Mouse (Mus musculus) liver, embryonic 12.5 days (tissue): ENCODE results near the gene Cpsf7. TPM values are rescaled to one million over a fixed set of nuclear protein-coding genes. Genes with fewer than 3 reads are reported as not detected.
"Not testable (repeated sequence)": the region's sequence is repeated elsewhere in the genome, so short reads cannot be mapped to it uniquely, and the experiment has no call there.

ENCODE experiments used
- ATAC-seq: fragments of 200-750 bp; cut with Nextera tagmentation; 2 replicates; pipeline ENCODE4 v1.8.0; 2017; ENCODE audit warnings: moderate number of reproducible peaks, mild to moderate bottlenecking, moderate library complexity
- H3K27ac ChIP-seq: fragments of 300-500 bp; sonication (generic); 2 replicates; pipeline ENCODE4 v1.5.1; 2016; ENCODE audit warnings: mild to moderate bottlenecking
- H3K27me3 ChIP-seq: fragments of 300-500 bp; sonication (generic); replicated peaks from 2 replicates; pipeline ENCODE4 v1.6.1; 2016; ENCODE audit warnings: mild to moderate bottlenecking, moderate library complexity
- H3K36me3 ChIP-seq: fragments of 300-500 bp; sonication (generic); 2 replicates; pipeline ENCODE4 v1.6.1; 2016; ENCODE audit warnings: mild to moderate bottlenecking, moderate library complexity
- H3K4me1 ChIP-seq: fragments of 300-500 bp; sonication (generic); 2 replicates; pipeline ENCODE4 v1.6.1; 2016
- H3K4me2 ChIP-seq: fragments of 300-500 bp; sonication (generic); 2 replicates; pipeline ENCODE4 v1.6.1; 2016; ENCODE audit warnings: mild to moderate bottlenecking, moderate library complexity
- H3K4me3 ChIP-seq: fragments of 300-500 bp; sonication (generic); 2 replicates; pipeline ENCODE4 v1.5.1; 2016; ENCODE audit warnings: mild to moderate bottlenecking, moderate library complexity
- H3K9ac ChIP-seq: fragments of 300-500 bp; sonication (generic); 2 replicates; pipeline ENCODE4 v1.6.1; 2016; ENCODE audit warnings: mild to moderate bottlenecking, moderate library complexity
- H3K9me3 ChIP-seq: fragments of 300-500 bp; sonication (generic); replicated peaks from 2 replicates; pipeline ENCODE4 v1.6.1; 2016; ENCODE audit warnings: mild to moderate bottlenecking, moderate library complexity
- WGBS: fragments of 180-500 bp; shearing (Covaris S2); methylation state at CpG from one replicate; pipeline ENCODE4 v1.1.7; 2016; ENCODE audit not compliant: insufficient replicate concordance; 5-methylcytosine and 5-hydroxymethylcytosine counted together
- polyA plus RNA-seq: library from polyadenylated mRNA; unstranded; fragments of >200 nt; fragmentation: Nextera tagmentation; extraction: Ambion mirVana; gene quantifications from 2 replicates; pipeline ENCODE4 v1.2.1, GENCODE M21; 2016

Gene Cpsf7
- polyA plus RNA-seq, 1 experiment from 2014 or later: 19.6 TPM

DNA sequence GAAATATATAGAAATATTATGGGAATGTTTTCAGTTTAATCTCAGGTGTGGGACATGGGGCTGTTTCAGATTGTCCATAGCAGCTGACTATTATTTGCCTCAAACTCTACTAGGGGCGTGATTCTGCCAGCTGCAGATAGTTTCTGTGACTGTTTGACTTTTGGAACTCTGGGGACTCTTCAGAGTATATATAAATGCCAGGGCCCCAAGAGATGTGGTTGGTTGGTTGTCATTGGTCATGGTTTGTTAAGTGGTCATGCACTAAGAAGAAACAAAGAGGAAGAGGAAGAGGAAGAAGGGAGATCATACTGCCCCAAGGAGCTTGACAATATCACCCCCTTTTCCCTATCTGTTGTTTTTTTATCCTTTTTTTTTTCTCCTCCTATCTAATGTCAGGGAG, 3.1 kb upstream of the Cpsf7 start:
- H3K4me1 ChIP-seq: peaks cover 62% of the 10 kb centered on the region
- peaks cover 18% of the 10 kb centered on the region for H3K36me3 ChIP-seq
- no peak overlapping the region for H3K9ac ChIP-seq
- ATAC-seq: no peak
- H3K27ac ChIP-seq: no peak overlapping the region
- H3K27me3 ChIP-seq: no peaks in the 10 kb centered on the region
- H3K4me3 ChIP-seq: no peak overlapping the region
- 0 out of 2 replicates have a peak overlapping the region, but pooled peaks have one; percentile 22 for H3K4me2 ChIP-seq
- 66% methylated on average over 1 of the region's 1 CpGs for WGBS
- no peaks in the 10 kb centered on the region for H3K9me3 ChIP-seq

GRCm38 (mm10) chr19:10523483-10524080, 1.5 kb upstream of the Cpsf7 start:
- 21% methylated on average over 5 of the region's 5 CpGs for WGBS
- H3K4me3 ChIP-seq: peak overlapping the region; percentile 77
- peaks cover 21% of the 10 kb centered on the region for H3K36me3 ChIP-seq
- H3K27me3 ChIP-seq: no peaks in the 10 kb centered on the region
- peak overlapping the region; percentile 81 for H3K4me2 ChIP-seq
- peak overlapping the region; percentile 75 for H3K27ac ChIP-seq
- H3K9me3 ChIP-seq: no peaks in the 10 kb centered on the region
- H3K9ac ChIP-seq: peak overlapping the region; percentile 95
- no peak for ATAC-seq
- H3K4me1 ChIP-seq: peaks cover 70% of the 10 kb centered on the region

DNA sequence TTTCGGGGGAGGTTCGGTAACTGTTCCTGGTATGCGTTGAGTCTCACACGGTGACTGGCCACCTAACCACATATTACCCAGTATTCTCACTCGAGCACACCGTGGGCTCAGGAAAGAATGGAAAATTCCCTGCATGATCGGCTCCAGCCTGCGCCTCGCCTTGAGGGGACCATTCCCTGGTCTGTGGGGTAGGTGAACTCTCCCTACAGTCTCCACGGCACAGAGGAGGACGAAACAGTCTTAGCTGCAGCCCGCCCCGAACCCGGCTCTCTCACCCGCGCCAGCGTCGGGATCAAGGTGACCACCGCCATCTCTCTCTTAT, 321 bp upstream of the Cpsf7 start:
- Histone ChIP-seq H3K4me3 (peak overlapping the region; percentile 77), H3K9me3 (no peaks in the 10 kb centered on the region), H3K36me3 (peaks cover 27% of the 10 kb centered on the region), H3K4me2 (peak overlapping the region; percentile 81), H3K27me3 (no peaks in the 10 kb centered on the region), H3K27ac (peak overlapping the region; percentile 99), H3K9ac (peak overlapping the region; percentile 95), H3K4me1 (peaks cover 62% of the 10 kb centered on the region)
- under 1% methylated on average over 19 of the region's 19 CpGs for WGBS
- ATAC-seq: no peak

- H3K4me2 ChIP-seq: peak within 1 kb of the TSS; percentile 81
- H3K27ac ChIP-seq: peak within 1 kb of the TSS; percentile 99
- WGBS: 2% methylated on average over 11 of the region's 11 CpGs
- no peaks in the 10 kb centered on the region for H3K27me3 ChIP-seq
- peaks cover 54% of the 10 kb centered on the region for H3K4me1 ChIP-seq
- peak within 1 kb of the TSS; percentile 77 for H3K4me3 ChIP-seq
- ATAC-seq: no peak
- H3K9ac ChIP-seq: peak within 1 kb of the TSS; percentile 95
- H3K36me3 ChIP-seq: peaks cover 38% of the 10 kb centered on the region
- no peaks in the 10 kb centered on the region for H3K9me3 ChIP-seq
These were observed 844 bp downstream of the Cpsf7 start, which contains the start of gene Sdhaf2 for GRCm38 (mm10) chr19:10525910-10526309. TSS of gene Sdhaf2 (minus strand) at chr19:10526142.

- Histone ChIP-seq H3K9ac (no peak overlapping the region), H3K27me3 (no peaks in the 10 kb centered on the region), H3K4me2 (no peak overlapping the region), H3K4me3 (no peak overlapping the region), H3K9me3 (no peaks in the 10 kb centered on the region), H3K36me3 (peaks cover 80% of the 10 kb centered on the region), H3K4me1 (peaks cover 22% of the 10 kb centered on the region), H3K27ac (no peak overlapping the region)
- ATAC-seq: no peak
- WGBS: 88% methylated on average over 1 of the region's 1 CpGs
These were observed 5.0 kb downstream of the Cpsf7 start for GRCm38 (mm10) chr19:10530082-10530481.

- H3K4me3 ChIP-seq: no peak overlapping the region
- 29% methylated on average over 5 of the region's 5 CpGs for WGBS
- H3K9me3 ChIP-seq: no peaks in the 10 kb centered on the region
- H3K4me2 ChIP-seq: peak overlapping the region; percentile 32; the same call in 1 of the 2 replicates
- no peak overlapping the region for H3K9ac ChIP-seq
- H3K27me3 ChIP-seq: no peaks in the 10 kb centered on the region
- H3K36me3 ChIP-seq: peaks cover 95% of the 10 kb centered on the region
- H3K4me1 ChIP-seq: peaks cover 9% of the 10 kb centered on the region
- peak overlapping the region; percentile 53 for H3K27ac ChIP-seq
- ATAC-seq: peak; percentile 91
These were observed 14.4 kb downstream of the Cpsf7 start for GRCm38 (mm10) chr19:10539454-10539853.

GRCm38 (mm10) chr19:10555624-10556510, 30.8 kb downstream of the Cpsf7 start, which contains the start of gene Tmem216:
TSS of gene Tmem216 (minus strand) at chr19:10556238.
- peak within 1 kb of the TSS; percentile 92 for H3K4me2 ChIP-seq
- ATAC-seq: peak; percentile 99
- H3K27me3 ChIP-seq: no peaks in the 10 kb centered on the region
- H3K9ac ChIP-seq: peak within 1 kb of the TSS; percentile 79
- peak within 1 kb of the TSS; percentile 81 for H3K27ac ChIP-seq
- peaks cover 18% of the 10 kb centered on the region for H3K36me3 ChIP-seq
- 3% methylated on average over 43 of the region's 43 CpGs for WGBS
- peak within 1 kb of the TSS; percentile 77 for H3K4me3 ChIP-seq
- no peaks in the 10 kb centered on the region for H3K9me3 ChIP-seq
- H3K4me1 ChIP-seq: peaks cover 25% of the 10 kb centered on the region

DNA sequence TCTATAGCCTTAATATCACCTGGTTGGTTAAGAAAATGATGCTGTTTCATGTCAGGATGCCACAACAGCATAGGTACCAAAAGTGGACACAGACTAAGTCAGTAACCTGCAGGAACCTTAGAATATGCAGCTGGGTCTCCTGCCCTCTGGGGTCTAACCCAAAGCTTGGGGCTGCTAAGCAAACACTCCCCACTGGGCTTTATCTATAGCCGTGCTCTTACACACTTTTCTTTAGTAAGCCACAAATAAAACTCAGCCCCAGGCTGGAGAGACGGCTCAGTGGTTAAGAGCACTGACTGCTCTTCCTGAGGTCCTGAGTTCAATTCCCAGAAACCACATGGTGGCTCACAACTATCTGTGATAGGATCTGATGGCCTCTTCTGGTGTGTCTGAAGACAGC, 31.9 kb downstream of the Cpsf7 start:
- Histone ChIP-seq H3K36me3 (peaks cover 7% of the 10 kb centered on the region), H3K4me1 (peaks cover 32% of the 10 kb centered on the region), H3K4me2 (no peak overlapping the region), H3K9me3 (no peaks in the 10 kb centered on the region), H3K4me3 (no peak overlapping the region), H3K27ac (peak overlapping the region; percentile 81; the same call in 1 of the 2 replicates), H3K9ac (no peak overlapping the region), H3K27me3 (no peaks in the 10 kb centered on the region)
- WGBS: 53% methylated on average over 2 of the region's 2 CpGs
- ATAC-seq: no peak

DNA sequence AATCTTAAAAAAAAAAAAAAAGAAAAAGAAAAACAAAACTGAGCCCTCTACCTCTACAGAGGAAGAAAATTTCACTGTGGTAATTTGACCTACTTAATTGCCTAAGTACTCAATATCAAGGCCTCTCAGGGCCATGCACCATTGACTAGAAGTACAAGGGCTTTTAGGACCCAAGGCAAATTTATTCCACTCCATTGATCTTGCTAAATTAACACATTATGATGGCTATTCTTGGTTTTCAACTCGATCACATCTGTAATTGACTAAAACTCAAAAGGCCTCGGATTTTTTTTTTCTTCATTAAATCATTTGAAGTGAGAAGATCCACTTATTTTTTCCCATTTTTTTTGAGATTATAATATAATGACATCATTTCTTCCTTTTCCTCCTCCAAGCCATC, 32.4 kb downstream of the Cpsf7 start:
- H3K4me2 ChIP-seq: no peak overlapping the region
- ATAC-seq: no peak
- peaks cover 3% of the 10 kb centered on the region for H3K36me3 ChIP-seq
- peaks cover 36% of the 10 kb centered on the region for H3K4me1 ChIP-seq
- no peaks in the 10 kb centered on the region for H3K27me3 ChIP-seq
- no peak overlapping the region for H3K9ac ChIP-seq
- WGBS: 71% methylated on average over 2 of the region's 2 CpGs
- no peaks in the 10 kb centered on the region for H3K9me3 ChIP-seq
- no peak overlapping the region for H3K4me3 ChIP-seq
- H3K27ac ChIP-seq: no peak overlapping the region

DNA sequence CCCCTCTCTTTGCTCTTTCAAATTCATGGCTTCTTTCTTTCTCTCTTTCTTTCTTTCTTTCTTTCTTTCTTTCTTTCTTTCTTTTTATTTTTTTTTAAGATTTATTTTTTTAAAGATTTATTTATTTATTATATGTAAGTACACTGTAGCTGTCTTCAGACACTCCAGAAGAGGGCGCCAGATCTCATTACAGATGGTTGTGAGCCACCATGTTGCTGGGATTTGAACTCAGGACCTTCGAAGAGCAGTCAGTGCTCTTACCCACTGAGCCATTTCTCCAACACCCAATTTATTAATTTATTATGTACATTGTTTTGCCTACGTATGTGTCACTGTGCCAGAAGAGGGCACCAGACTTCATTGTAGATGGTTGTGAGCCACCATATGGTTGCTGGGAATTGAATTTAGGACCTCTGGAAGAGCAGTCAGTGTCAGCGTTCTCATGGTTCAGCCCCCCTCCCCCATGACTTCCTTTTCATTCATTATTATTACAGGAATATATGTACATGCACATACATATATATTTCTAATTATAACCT, 32.8 kb downstream of the Cpsf7 start:
- H3K9me3 ChIP-seq, ATAC-seq, H3K36me3 ChIP-seq, H3K27ac ChIP-seq, H3K27me3 ChIP-seq, H3K9ac ChIP-seq, H3K4me3 ChIP-seq, H3K4me2 ChIP-seq: not testable (repeated sequence)
- H3K4me1 ChIP-seq: peaks cover 36% of the 10 kb centered on the region
- WGBS: 73% methylated on average over 4 of the region's 4 CpGs

DNA sequence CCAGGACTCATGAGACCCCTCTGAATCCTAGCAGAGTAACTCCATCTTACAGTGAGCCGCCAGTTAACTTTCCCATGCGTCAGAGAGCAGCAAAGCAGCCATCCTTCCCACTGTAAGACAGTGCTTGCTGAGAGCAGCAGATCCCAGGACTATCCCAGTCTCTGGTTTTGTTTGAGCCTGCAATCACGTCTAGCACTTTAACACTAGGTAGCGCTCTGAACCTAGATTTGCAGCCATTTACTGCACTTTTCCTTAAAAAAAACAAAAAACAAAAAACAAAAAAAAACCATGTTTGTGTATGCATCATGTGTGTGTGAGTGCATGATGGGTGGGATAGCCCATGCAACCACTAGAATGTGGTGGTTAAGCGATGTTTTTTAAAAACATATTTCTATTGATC, 35.0 kb downstream of the Cpsf7 start:
- Histone ChIP-seq H3K4me2 (no peak overlapping the region), H3K4me1 (peaks cover 26% of the 10 kb centered on the region), H3K4me3 (no peak overlapping the region), H3K9ac (no peak overlapping the region), H3K36me3 (no peaks in the 10 kb centered on the region), H3K9me3 (no peaks in the 10 kb centered on the region), H3K27me3 (no peaks in the 10 kb centered on the region), H3K27ac (no peak overlapping the region)
- WGBS: 37% methylated on average over 5 of the region's 5 CpGs
- ATAC-seq: no peak
